Mouse (Mus musculus): ENCODE measurements around the gene Mosmo. TPM values are rescaled to one million over a fixed set of nuclear protein-coding genes. Genes with fewer than 3 reads are reported as not detected.

Gene Mosmo
- polyA plus RNA-seq, 1 experiment from 2014 or later: 11.6 TPM

- Histone ChIP-seq H3K27me3 (no peaks in the 10 kb centered on the region), H3K36me3 (no peaks in the 10 kb centered on the region), H3K4me1 (peaks cover 24% of the 10 kb centered on the region), H3K4me3 (replicated peaks) (peak overlapping the region; percentile 85), H3K9ac (peak overlapping the region; percentile 79), H3K27ac (replicated peaks) (peak overlapping the region; percentile 58; the same call in 1 of the 2 replicates), H3K4me2 (replicated peaks) (peak overlapping the region; percentile 77), H3K9me3 (replicated peaks) (no peaks in the 10 kb centered on the region)
- WGBS: 1% methylated on average over 42 of the region's 42 CpGs
- peak; percentile 50; the same call in 1 of the 2 replicates for ATAC-seq (ENCODE audit: insufficient number of reproducible peaks, low FRiP score, low TSS enrichment, low read depth)
These were observed 530 bp downstream of the Mosmo start for GRCm38 (mm10) chr7:120677764-120678531.

GRCm38 (mm10) chr7:120679023-120679422 lies 1.6 kb downstream of the Mosmo start:
- Histone ChIP-seq H3K9me3 (replicated peaks) (no peaks in the 10 kb centered on the region), H3K4me3 (replicated peaks) (peak overlapping the region; percentile 85), H3K36me3 (no peaks in the 10 kb centered on the region), H3K27me3 (no peaks in the 10 kb centered on the region), H3K9ac (no peak overlapping the region), H3K4me1 (peaks cover 24% of the 10 kb centered on the region), H3K4me2 (replicated peaks) (peak overlapping the region; percentile 77), H3K27ac (replicated peaks) (no peak overlapping the region)
- ATAC-seq (ENCODE audit: insufficient number of reproducible peaks, low FRiP score, low TSS enrichment, low read depth): no peak
- WGBS: 48% methylated on average over 8 of the region's 8 CpGs

DNA sequence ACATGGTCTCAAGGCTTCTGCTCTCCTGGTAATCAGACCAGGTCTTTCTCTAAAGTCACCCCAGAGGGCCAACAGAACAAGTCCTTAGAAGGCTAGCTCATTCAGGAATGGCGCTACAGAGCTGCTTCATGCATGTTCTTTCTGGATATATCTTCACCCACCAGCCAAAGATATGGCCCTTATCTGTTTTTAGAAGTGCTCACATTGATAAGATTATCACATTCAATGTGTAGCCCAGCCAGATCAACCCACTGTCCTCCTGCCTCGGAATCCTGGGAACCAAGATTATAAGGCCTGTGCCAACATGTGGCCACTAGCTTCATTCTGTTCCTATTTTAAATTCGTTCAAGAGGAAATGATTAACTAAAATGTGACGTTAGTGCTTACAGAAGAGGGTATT lies 4.6 kb downstream of the Mosmo start:
- 63% methylated on average over 4 of the region's 4 CpGs for WGBS

GRCm38 (mm10) chr7:120684731-120685161 lies 7.3 kb downstream of the Mosmo start:
- no peaks in the 10 kb centered on the region for H3K36me3 ChIP-seq
- no peak overlapping the region for H3K9ac ChIP-seq
- no peaks in the 10 kb centered on the region for H3K27me3 ChIP-seq
- no peak overlapping the region for H3K4me2 ChIP-seq (replicated peaks)
- 0 out of 2 replicates have a peak, but pooled peaks have one; percentile 24 for ATAC-seq (ENCODE audit: insufficient number of reproducible peaks, low FRiP score, low TSS enrichment, low read depth)
- H3K9me3 ChIP-seq (replicated peaks): no peaks in the 10 kb centered on the region
- no peak overlapping the region for H3K4me3 ChIP-seq (replicated peaks)
- peaks cover 12% of the 10 kb centered on the region; the same call in 1 of the 2 replicates for H3K4me1 ChIP-seq
- WGBS: 55% methylated on average over 2 of the region's 2 CpGs
- H3K27ac ChIP-seq (replicated peaks): no peak overlapping the region; the same call in 1 of the 2 replicates

More for the DNA sequence above, 4.6 kb downstream of the Mosmo start:
- H3K36me3 ChIP-seq: no peaks in the 10 kb centered on the region
- H3K9me3 ChIP-seq (replicated peaks): no peaks in the 10 kb centered on the region
- ATAC-seq (ENCODE audit: insufficient number of reproducible peaks, low FRiP score, low TSS enrichment, low read depth): no peak
- H3K27me3 ChIP-seq: no peaks in the 10 kb centered on the region
- no peak overlapping the region for H3K4me2 ChIP-seq (replicated peaks)
- H3K9ac ChIP-seq: no peak overlapping the region
- H3K4me3 ChIP-seq (replicated peaks): no peak overlapping the region
- no peak overlapping the region for H3K27ac ChIP-seq (replicated peaks)
- H3K4me1 ChIP-seq: peaks cover 28% of the 10 kb centered on the region

- WGBS: 63% methylated on average over 6 of the region's 6 CpGs
- Histone ChIP-seq H3K4me2 (replicated peaks) (no peak overlapping the region), H3K9me3 (replicated peaks) (no peaks in the 10 kb centered on the region), H3K27me3 (no peaks in the 10 kb centered on the region), H3K27ac (replicated peaks) (no peak overlapping the region), H3K4me3 (replicated peaks) (no peak overlapping the region), H3K4me1 (peaks cover 12% of the 10 kb centered on the region; the same call in 1 of the 2 replicates), H3K9ac (no peak overlapping the region), H3K36me3 (no peaks in the 10 kb centered on the region)
- ATAC-seq (ENCODE audit: insufficient number of reproducible peaks, low FRiP score, low TSS enrichment, low read depth): no peak; the same call in 1 of the 2 replicates
These were observed 7.8 kb downstream of the Mosmo start for GRCm38 (mm10) chr7:120685227-120685626.

DNA sequence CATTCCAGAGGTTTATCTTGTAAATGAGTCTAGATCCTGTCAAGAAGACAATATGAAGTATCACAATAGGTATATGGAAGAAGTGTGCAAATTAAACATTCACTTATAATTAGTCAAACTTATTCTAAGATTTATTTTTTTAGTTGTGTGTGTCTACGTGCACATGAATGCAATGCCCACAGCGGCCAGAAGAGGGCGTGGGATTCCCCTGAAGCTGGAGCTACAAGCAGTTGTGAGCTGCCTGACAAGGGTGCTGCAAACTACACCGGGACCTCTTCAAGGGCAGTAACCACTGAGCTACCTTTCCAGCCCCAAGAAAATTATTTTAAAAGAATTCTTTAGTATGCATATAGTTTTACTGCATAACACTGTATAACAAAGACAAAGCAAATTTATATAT lies 13.2 kb downstream of the Mosmo start:
- H3K4me1 ChIP-seq: peaks cover 2% of the 10 kb centered on the region; the same call in 1 of the 2 replicates
- ATAC-seq (ENCODE audit: insufficient number of reproducible peaks, low FRiP score, low TSS enrichment, low read depth): no peak
- no peak overlapping the region for H3K9ac ChIP-seq
- no peak overlapping the region for H3K4me3 ChIP-seq (replicated peaks)
- no peak overlapping the region for H3K27ac ChIP-seq (replicated peaks)
- no peaks in the 10 kb centered on the region for H3K27me3 ChIP-seq
- H3K9me3 ChIP-seq (replicated peaks): no peaks in the 10 kb centered on the region
- H3K4me2 ChIP-seq (replicated peaks): no peak overlapping the region
- H3K36me3 ChIP-seq: peaks cover 4% of the 10 kb centered on the region; the same call in 1 of the 2 replicates
- 74% methylated on average over 4 of the region's 4 CpGs for WGBS

GRCm38 (mm10) chr7:120693831-120694375 lies 16.5 kb downstream of the Mosmo start:
- WGBS: 91% methylated on average over 5 of the region's 5 CpGs

DNA sequence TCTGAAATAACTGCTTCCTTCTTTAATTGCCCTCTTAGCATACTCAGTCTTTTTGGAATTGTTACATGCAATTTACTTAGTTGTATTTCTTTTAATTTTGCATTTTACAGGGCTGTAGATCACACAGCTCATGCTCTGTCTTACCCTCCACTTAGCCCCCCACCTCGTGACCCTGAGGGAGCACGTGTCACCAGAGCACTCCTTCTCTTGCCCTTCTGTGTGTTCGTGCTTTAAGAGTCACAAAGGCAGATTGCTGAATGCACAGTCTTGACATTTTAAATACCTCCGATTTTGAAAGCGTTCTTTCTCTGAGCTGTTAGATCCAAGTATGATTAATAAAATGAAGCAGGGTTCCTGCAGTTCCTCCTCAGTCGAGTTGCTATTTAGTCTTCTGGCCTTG lies 17.8 kb downstream of the Mosmo start:
- H3K9ac ChIP-seq: no peak overlapping the region
- no peaks in the 10 kb centered on the region for H3K27me3 ChIP-seq
- H3K4me2 ChIP-seq (replicated peaks): no peak overlapping the region
- H3K36me3 ChIP-seq: peaks cover 7% of the 10 kb centered on the region
- no peaks in the 10 kb centered on the region for H3K4me1 ChIP-seq
- WGBS: 42% methylated on average over 6 of the region's 6 CpGs
- no peaks in the 10 kb centered on the region for H3K9me3 ChIP-seq (replicated peaks)
- no peak overlapping the region for H3K4me3 ChIP-seq (replicated peaks)
- H3K27ac ChIP-seq (replicated peaks): no peak overlapping the region
- no peak for ATAC-seq (ENCODE audit: insufficient number of reproducible peaks, low FRiP score, low TSS enrichment, low read depth)

More at GRCm38 (mm10) chr7:120693831-120694375, 16.5 kb downstream of the Mosmo start:
- no peak overlapping the region for H3K9ac ChIP-seq
- no peak for ATAC-seq (ENCODE audit: insufficient number of reproducible peaks, low FRiP score, low TSS enrichment, low read depth)
- H3K4me2 ChIP-seq (replicated peaks): no peak overlapping the region
- H3K27me3 ChIP-seq: no peaks in the 10 kb centered on the region
- no peak overlapping the region for H3K27ac ChIP-seq (replicated peaks)
- H3K4me1 ChIP-seq: no peaks in the 10 kb centered on the region
- peaks cover 7% of the 10 kb centered on the region for H3K36me3 ChIP-seq
- H3K4me3 ChIP-seq (replicated peaks): no peak overlapping the region
- H3K9me3 ChIP-seq (replicated peaks): no peaks in the 10 kb centered on the region

GRCm38 (mm10) chr7:120695641-120696040 lies 18.2 kb downstream of the Mosmo start:
- no peaks in the 10 kb centered on the region for H3K9me3 ChIP-seq (replicated peaks)
- H3K4me3 ChIP-seq (replicated peaks): no peak overlapping the region
- H3K27me3 ChIP-seq: no peaks in the 10 kb centered on the region
- no peak overlapping the region for H3K9ac ChIP-seq
- no peak overlapping the region for H3K27ac ChIP-seq (replicated peaks)
- WGBS: 86% methylated on average over 1 of the region's 1 CpGs
- no peak for ATAC-seq (ENCODE audit: insufficient number of reproducible peaks, low FRiP score, low TSS enrichment, low read depth)
- H3K4me1 ChIP-seq: no peaks in the 10 kb centered on the region
- H3K36me3 ChIP-seq: peaks cover 7% of the 10 kb centered on the region
- no peak overlapping the region for H3K4me2 ChIP-seq (replicated peaks)

GRCm38 (mm10) chr7:120696331-120696730 lies 18.9 kb downstream of the Mosmo start:
- Histone ChIP-seq H3K4me1 (no peaks in the 10 kb centered on the region), H3K27me3 (no peaks in the 10 kb centered on the region), H3K4me3 (replicated peaks) (no peak overlapping the region), H3K9ac (no peak overlapping the region), H3K27ac (replicated peaks) (no peak overlapping the region), H3K36me3 (peaks cover 6% of the 10 kb centered on the region), H3K9me3 (replicated peaks) (no peaks in the 10 kb centered on the region), H3K4me2 (replicated peaks) (no peak overlapping the region)
- 94% methylated on average over 2 of the region's 2 CpGs for WGBS
- ATAC-seq (ENCODE audit: insufficient number of reproducible peaks, low FRiP score, low TSS enrichment, low read depth): no peak

GRCm38 (mm10) chr7:120699586-120699985 lies 22.2 kb downstream of the Mosmo start:
- Histone ChIP-seq H3K4me2 (replicated peaks) (no peak overlapping the region), H3K27me3 (no peaks in the 10 kb centered on the region), H3K36me3 (peaks cover 3% of the 10 kb centered on the region; the same call in 1 of the 2 replicates), H3K27ac (replicated peaks) (no peak overlapping the region), H3K4me3 (replicated peaks) (no peak overlapping the region), H3K4me1 (no peaks in the 10 kb centered on the region), H3K9ac (no peak overlapping the region), H3K9me3 (replicated peaks) (no peaks in the 10 kb centered on the region)
- WGBS: 91% methylated on average over 6 of the region's 6 CpGs
- ATAC-seq (ENCODE audit: insufficient number of reproducible peaks, low FRiP score, low TSS enrichment, low read depth): no peak

All from embryonic facial prominence, embryonic 15.5 days (tissue).